Comparison of ENCODE assay signal across 8 mouse cellular contexts in the genomic region with DNA sequence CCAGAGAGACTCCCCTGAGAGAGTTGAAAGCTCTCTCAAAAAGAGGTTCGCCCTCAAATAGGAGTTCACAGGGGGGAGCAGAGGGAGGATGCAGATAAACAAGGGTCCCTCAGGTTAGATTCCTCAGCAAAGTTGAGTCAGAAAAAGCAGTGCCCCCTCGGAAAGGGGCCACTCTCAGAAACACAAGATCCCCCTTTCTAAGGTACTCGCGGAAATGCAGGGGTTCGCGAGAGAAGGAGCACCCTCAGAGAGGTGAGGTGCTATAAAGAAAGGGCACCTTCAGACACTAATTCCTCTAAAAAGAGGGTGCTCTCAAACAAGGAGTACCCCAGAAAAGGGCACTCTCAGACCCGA. TPM values are rescaled to one million over a fixed set of nuclear protein-coding genes. Genes with fewer than 3 reads are reported as not detected.
DNase-seq lines count a peak whose midpoint lies in the region; ATAC-seq and TF ChIP-seq lines count a peak whose summit lies in the region.

No protein-coding gene starts in this region.

- no peak for TF ChIP-seq POLR2A in cortical plate, adult 2 months (IDR thresholded peaks at IDR 0.05; ENCODE audit: extremely low read depth, insufficient read depth, low read length)

- peaks cover 2% of the 10 kb centered on the region; the same call in 1 of the 2 replicates for H3K4me1 ChIP-seq in cortical plate, adult 2 months (ENCODE audit: control insufficient read depth, insufficient read depth, low read length)
- peaks cover 9% of the 10 kb centered on the region; the same call in 1 of the 2 replicates for H3K4me1 ChIP-seq in hindbrain, embryonic 14.5 days (replicated peaks; ENCODE audit: control insufficient read depth, insufficient read depth, low read length)
- H3K4me1 ChIP-seq in midbrain, embryonic 15.5 days = peaks cover 18% of the 10 kb centered on the region

- DNase-seq in layer of hippocampus, adult 2 months (ENCODE audit: low spot score in 2 of 2) = no peak
- DNase-seq in layer of hippocampus, postnatal 25 days (ENCODE audit: extremely low spot score in 1 of 2, low spot score in 1 of 2) = no peak
- DNase-seq in hindbrain, embryonic 14.5 days (ENCODE audit: low spot score) = no peak
- DNase-seq in adrenal gland, postnatal 14 days = no peak
- DNase-seq in frontal cortex, adult 2 months (ENCODE audit: extremely low spot score in 1 of 2, low spot score in 1 of 2) = no peak
- no peak for DNase-seq in left cerebral cortex, postnatal 10 days (ENCODE audit: extremely low spot score in 1 of 2, low spot score in 2 of 2)

- H3K27me3 ChIP-seq in hindbrain, embryonic 14.5 days (ENCODE audit: control insufficient read depth, insufficient read depth, low read length) = no peaks in the 10 kb centered on the region
- H3K27me3 ChIP-seq in midbrain, embryonic 15.5 days (replicated peaks) = no peaks in the 10 kb centered on the region

- intact Hi-C loops in left cerebral cortex, postnatal 10 days (cut with DNase I) = no loop called here

- TF ChIP-seq CTCF in layer of hippocampus, adult 2 months (conservative IDR thresholded peaks at IDR 0.05) = no peak
- no peak for TF ChIP-seq CTCF in cortical plate, adult 2 months (IDR thresholded peaks at IDR 0.05; ENCODE audit: extremely low read depth, insufficient read depth, low read length)

- ATAC-seq in hindbrain, embryonic 14.5 days (ENCODE audit: low FRiP score) = no peak
- no peak for ATAC-seq in midbrain, embryonic 15.5 days (replicated peaks)

- no peaks in the 10 kb centered on the region for H3K9me3 ChIP-seq in hindbrain, embryonic 14.5 days (ENCODE audit: control insufficient read depth, low read length)
- H3K9me3 ChIP-seq in midbrain, embryonic 15.5 days = no peaks in the 10 kb centered on the region

- H3K36me3 ChIP-seq in hindbrain, embryonic 14.5 days (replicated peaks; ENCODE audit: control insufficient read depth, insufficient read depth) = no peaks in the 10 kb centered on the region
- H3K36me3 ChIP-seq in midbrain, embryonic 15.5 days (replicated peaks) = no peaks in the 10 kb centered on the region

- H3K9ac ChIP-seq in hindbrain, embryonic 14.5 days = peak overlapping the region; percentile 80
- peak overlapping the region; percentile 57 for H3K9ac ChIP-seq in midbrain, embryonic 15.5 days

- under 1% methylated on average over 7 of the region's 7 CpGs for WGBS in hindbrain, embryonic 14.5 days
- 0% methylated on average over 7 of the region's 7 CpGs for WGBS in midbrain, embryonic 15.5 days

- peak overlapping the region; percentile 83 for H3K4me2 ChIP-seq in hindbrain, embryonic 14.5 days (replicated peaks)
- peak overlapping the region; percentile 69 for H3K4me2 ChIP-seq in midbrain, embryonic 15.5 days

- H3K27ac ChIP-seq in layer of hippocampus, adult 2 months = peak overlapping the region; percentile 71
- no peak overlapping the region for H3K27ac ChIP-seq in cortical plate, adult 2 months (ENCODE audit: insufficient read depth, low read length)
- H3K27ac ChIP-seq in hindbrain, embryonic 14.5 days = 0 out of 2 replicates have a peak overlapping the region, but pooled peaks have one; percentile 84
- peak overlapping the region; percentile 81; the same call in 1 of the 2 replicates for H3K27ac ChIP-seq in midbrain, embryonic 15.5 days

- H3K4me3 ChIP-seq in layer of hippocampus, adult 2 months = peak overlapping the region; percentile 90
- H3K4me3 ChIP-seq in cortical plate, adult 2 months (ENCODE audit: insufficient read depth, low read length) = peak overlapping the region; percentile 56
- peak overlapping the region; percentile 90 for H3K4me3 ChIP-seq in hindbrain, embryonic 14.5 days (replicated peaks; ENCODE audit: low read length)
- H3K4me3 ChIP-seq in midbrain, embryonic 15.5 days = peak overlapping the region; percentile 83

RNA-seq across cellular contexts. Expression of a gene that starts 0.8 kb away (rescaled TPM):
- total RNA-seq in layer of hippocampus, adult 2 months (2021) = 10 to 100 TPM; 29.7 to 32.4 TPM
- 10 to 100 TPM; 30.7 TPM for total RNA-seq in layer of hippocampus, postnatal 25 days (2021)
- 21.1 and 24.3 TPM in 2 replicates for polyA plus RNA-seq in cortical plate, adult 2 months (2012; rRNA removed)
- polyA plus RNA-seq in hindbrain, embryonic 14.5 days (2014; fragmentation: Nextera tagmentation; extraction: Ambion mirVana) = 26.4 and 26.5 TPM in 2 replicates
- polyA plus RNA-seq in midbrain, embryonic 15.5 days (2015; fragmentation: Nextera tagmentation; extraction: Ambion mirVana) = 27.2 and 31.7 TPM in 2 replicates
- total RNA-seq in adrenal gland, postnatal 14 days (2021) = 105 and 111 TPM in 2 replicates
- polyA plus RNA-seq in frontal cortex, adult 2 months (2012; rRNA removed) = 28.6 and 31.0 TPM in 2 replicates
- total RNA-seq in left cerebral cortex, postnatal 10 days (2021) = 10 to 100 TPM; 24.8 to 30.0 TPM

RNA-seq across cellular contexts. Expression of a gene that starts 47.1 kb away (rescaled TPM):
- 10 to 100 TPM; 73.6 to 74.3 TPM for total RNA-seq in layer of hippocampus, adult 2 months (2021)
- total RNA-seq in layer of hippocampus, postnatal 25 days (2021) = 10 to 100 TPM; 77.2 to 83.9 TPM
- 80.5 and 86.1 TPM in 2 replicates for polyA plus RNA-seq in cortical plate, adult 2 months (2012; rRNA removed)
- polyA plus RNA-seq in hindbrain, embryonic 14.5 days (2014; fragmentation: Nextera tagmentation; extraction: Ambion mirVana) = 69.3 and 69.4 TPM in 2 replicates
- 87.5 and 87.8 TPM in 2 replicates for polyA plus RNA-seq in midbrain, embryonic 15.5 days (2015; fragmentation: Nextera tagmentation; extraction: Ambion mirVana)
- total RNA-seq in adrenal gland, postnatal 14 days (2021) = 54.0 and 60.3 TPM in 2 replicates
- polyA plus RNA-seq in frontal cortex, adult 2 months (2012; rRNA removed) = 93.1 and 102 TPM in 2 replicates
- total RNA-seq in left cerebral cortex, postnatal 10 days (2021) = 10 to 100 TPM; 81.6 to 82.9 TPM

RNA-seq across cellular contexts. Expression of a gene that starts 47.2 kb away (rescaled TPM):
- 10 to 100 TPM; 56.1 to 56.9 TPM for total RNA-seq in layer of hippocampus, adult 2 months (2021)
- total RNA-seq in layer of hippocampus, postnatal 25 days (2021) = 10 to 100 TPM; 48.7 to 58.3 TPM
- 34.5 and 37.4 TPM in 2 replicates for polyA plus RNA-seq in cortical plate, adult 2 months (2012; rRNA removed)
- 40.3 and 44.8 TPM in 2 replicates for polyA plus RNA-seq in hindbrain, embryonic 14.5 days (2014; fragmentation: Nextera tagmentation; extraction: Ambion mirVana)
- polyA plus RNA-seq in midbrain, embryonic 15.5 days (2015; fragmentation: Nextera tagmentation; extraction: Ambion mirVana) = 65.4 and 65.9 TPM in 2 replicates
- 26.2 and 31.8 TPM in 2 replicates for total RNA-seq in adrenal gland, postnatal 14 days (2021)
- polyA plus RNA-seq in frontal cortex, adult 2 months (2012; rRNA removed) = 36.5 and 40.8 TPM in 2 replicates
- total RNA-seq in left cerebral cortex, postnatal 10 days (2021) = 10 to 100 TPM; 51.6 to 56.7 TPM
